Mouse (Mus musculus) lung, embryonic 14.5 days (tissue): ENCODE results near the gene Sec14l5. TPM values are rescaled to one million over a fixed set of nuclear protein-coding genes. Genes with fewer than 3 reads are reported as not detected.

Source experiments
- ATAC-seq: fragments of 200-750 bp; cut with Nextera tagmentation; 2 replicates; pipeline ENCODE4 v1.8.0; 2017; ENCODE audit warnings: mild to moderate bottlenecking, moderate TSS enrichment, moderate library complexity; ENCODE audit not compliant: insufficient read depth
- DNase-seq: peaks from one replicate; pipeline ENCODE4 v3.0.0-alpha.2; 2015
- H3K27ac ChIP-seq: fragments of 300-500 bp; sonication (generic); 2 replicates; pipeline ENCODE4 v1.5.1; 2014; ENCODE audit warnings: low read depth, mild to moderate bottlenecking, moderate library complexity
- H3K27me3 ChIP-seq: fragments of 300-500 bp; sonication (generic); 2 replicates; pipeline ENCODE4 v1.6.1; 2014; ENCODE audit warnings: low read length, control low read depth; ENCODE audit not compliant: insufficient read depth
- H3K36me3 ChIP-seq: fragments of 300-500 bp; sonication (generic); 2 replicates; pipeline ENCODE4 v1.6.1; 2014; ENCODE audit warnings: control low read depth; ENCODE audit not compliant: insufficient read depth
- H3K4me1 ChIP-seq: fragments of 300-500 bp; sonication (generic); 2 replicates; pipeline ENCODE4 v1.6.1; 2014; ENCODE audit warnings: antibody characterized with exemption, control low read depth; ENCODE audit not compliant: insufficient read depth
- H3K4me2 ChIP-seq: fragments of 300-500 bp; sonication (generic); 2 replicates; pipeline ENCODE4 v1.6.1; 2014; ENCODE audit warnings: mild to moderate bottlenecking
- H3K4me3 ChIP-seq: fragments of 300-500 bp; sonication (generic); 2 replicates; pipeline ENCODE4 v1.5.1; 2014; ENCODE audit warnings: low read depth, low read length
- H3K9ac ChIP-seq: fragments of 300-500 bp; sonication (generic); 2 replicates; pipeline ENCODE4 v1.6.1; 2014
- H3K9me3 ChIP-seq: fragments of 300-500 bp; sonication (generic); 2 replicates; pipeline ENCODE4 v1.6.1; 2016; ENCODE audit warnings: low read depth, low read length, control low read depth
- CTCF ChIP-seq: IDR thresholded peaks from 2 replicates; pipeline ENCODE4 v1.5.1; 2016; ENCODE audit warnings: antibody characterized with exemption, low read depth
- WGBS: fragments of 180-500 bp; shearing (Covaris S2); extraction: QIAGEN DNeasy Blood & Tissue Kit; methylation state at CpG from one replicate; pipeline ENCODE4 v1.1.7; 2014; 5-methylcytosine and 5-hydroxymethylcytosine counted together
- polyA plus RNA-seq: library from polyadenylated mRNA; unstranded; fragments of >200 nt; fragmentation: Nextera tagmentation; extraction: Ambion mirVana; gene quantifications from 2 replicates; pipeline ENCODE4 v1.2.1, GENCODE M21; 2014

Sec14l5 gene
- polyA plus RNA-seq, 1 experiment from 2014 or later: 0.86 TPM

- no peak overlapping the region for H3K9ac ChIP-seq
- WGBS: 63% methylated on average over 5 of the region's 5 CpGs
- no peak for DNase-seq
- no peaks in the 10 kb centered on the region for H3K36me3 ChIP-seq
- no peaks in the 10 kb centered on the region for H3K9me3 ChIP-seq
- no peak overlapping the region for H3K27ac ChIP-seq
- H3K4me3 ChIP-seq: no peak overlapping the region
- H3K4me1 ChIP-seq: no peaks in the 10 kb centered on the region
- TF ChIP-seq CTCF: no peak
- ATAC-seq: no peak
- H3K4me2 ChIP-seq: no peak overlapping the region
- H3K27me3 ChIP-seq: no peaks in the 10 kb centered on the region
Observed at GRCm38 (mm10) chr16:5168829-5169228, 21.9 kb downstream of the Sec14l5 start.

DNA sequence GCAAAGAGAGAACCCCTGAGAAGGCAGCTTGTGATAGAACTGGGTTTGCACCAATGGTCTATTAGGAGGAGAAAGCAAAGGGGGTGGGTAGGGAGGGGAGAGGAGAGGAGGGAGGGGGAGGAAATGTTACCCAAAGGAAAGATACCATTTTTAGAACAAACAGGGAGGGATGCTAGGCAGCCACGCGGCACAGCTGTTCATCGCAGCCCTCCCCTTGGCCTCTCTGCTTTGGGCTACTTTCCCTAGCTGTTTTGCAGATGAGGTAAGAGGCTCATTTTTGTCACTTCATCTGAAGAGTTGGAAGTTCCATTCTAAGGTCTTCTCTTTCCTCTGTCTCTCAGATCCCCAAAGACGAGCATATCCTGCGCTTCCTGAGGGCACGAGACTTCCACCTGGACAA is 25.7 kb downstream of the Sec14l5 start:
- no peak overlapping the region for H3K9ac ChIP-seq
- no peaks in the 10 kb centered on the region for H3K36me3 ChIP-seq
- H3K27me3 ChIP-seq: no peaks in the 10 kb centered on the region
- no peak overlapping the region for H3K4me3 ChIP-seq
- H3K27ac ChIP-seq: no peak overlapping the region
- no peak for TF ChIP-seq CTCF
- no peak for ATAC-seq
- no peaks in the 10 kb centered on the region for H3K4me1 ChIP-seq
- no peak for DNase-seq
- no peaks in the 10 kb centered on the region for H3K9me3 ChIP-seq
- H3K4me2 ChIP-seq: no peak overlapping the region
- 83% methylated on average over 6 of the region's 6 CpGs for WGBS

GRCm38 (mm10) chr16:5183310-5183975 is 36.5 kb downstream of the Sec14l5 start:
- Histone ChIP-seq H3K36me3 (no peaks in the 10 kb centered on the region), H3K27me3 (no peaks in the 10 kb centered on the region), H3K27ac (no peak overlapping the region), H3K4me3 (no peak overlapping the region), H3K9ac (no peak overlapping the region), H3K4me1 (no peaks in the 10 kb centered on the region), H3K9me3 (no peaks in the 10 kb centered on the region), H3K4me2 (no peak overlapping the region)
- DNase-seq (no peak), ATAC-seq (no peak)
- TF ChIP-seq CTCF: no peak
- 83% methylated on average over 18 of the region's 18 CpGs for WGBS

DNA sequence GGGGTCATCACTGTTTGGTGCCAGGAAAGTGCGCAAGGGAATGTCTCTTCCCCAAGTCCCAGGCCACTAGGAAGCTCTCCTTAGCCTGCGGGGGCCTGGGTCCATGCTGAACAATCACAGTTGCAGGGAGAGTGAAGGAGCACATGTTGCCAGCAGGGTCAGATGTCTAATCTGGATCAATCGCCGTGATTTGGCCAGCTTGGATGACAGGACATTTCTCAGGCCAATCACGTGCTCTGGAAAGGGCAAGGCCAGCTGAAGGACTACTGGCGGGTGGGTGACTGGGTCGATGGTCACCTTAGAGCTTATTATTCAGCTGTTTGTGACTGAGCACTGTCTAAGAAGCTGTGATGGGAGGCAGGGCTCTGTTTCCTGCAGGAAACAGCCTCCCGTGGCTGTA is 37.2 kb downstream of the Sec14l5 start:
- no peak overlapping the region for H3K27ac ChIP-seq
- no peaks in the 10 kb centered on the region for H3K27me3 ChIP-seq
- H3K4me1 ChIP-seq: no peaks in the 10 kb centered on the region
- H3K4me2 ChIP-seq: no peak overlapping the region
- DNase-seq (no peak), ATAC-seq (no peak)
- no peaks in the 10 kb centered on the region for H3K36me3 ChIP-seq
- no peaks in the 10 kb centered on the region for H3K9me3 ChIP-seq
- no peak overlapping the region for H3K9ac ChIP-seq
- TF ChIP-seq CTCF: no peak
- no peak overlapping the region for H3K4me3 ChIP-seq
- WGBS: 55% methylated on average over 8 of the region's 8 CpGs

GRCm38 (mm10) chr16:5184956-5185355 is 38.0 kb downstream of the Sec14l5 start:
- no peak overlapping the region for H3K4me3 ChIP-seq
- no peak for TF ChIP-seq CTCF
- no peak for ATAC-seq
- no peaks in the 10 kb centered on the region for H3K9me3 ChIP-seq
- no peaks in the 10 kb centered on the region for H3K4me1 ChIP-seq
- no peaks in the 10 kb centered on the region for H3K36me3 ChIP-seq
- WGBS: 80% methylated on average over 5 of the region's 5 CpGs
- no peak overlapping the region for H3K9ac ChIP-seq
- H3K4me2 ChIP-seq: no peak overlapping the region
- no peak overlapping the region for H3K27ac ChIP-seq
- H3K27me3 ChIP-seq: no peaks in the 10 kb centered on the region
- DNase-seq: no peak

DNA sequence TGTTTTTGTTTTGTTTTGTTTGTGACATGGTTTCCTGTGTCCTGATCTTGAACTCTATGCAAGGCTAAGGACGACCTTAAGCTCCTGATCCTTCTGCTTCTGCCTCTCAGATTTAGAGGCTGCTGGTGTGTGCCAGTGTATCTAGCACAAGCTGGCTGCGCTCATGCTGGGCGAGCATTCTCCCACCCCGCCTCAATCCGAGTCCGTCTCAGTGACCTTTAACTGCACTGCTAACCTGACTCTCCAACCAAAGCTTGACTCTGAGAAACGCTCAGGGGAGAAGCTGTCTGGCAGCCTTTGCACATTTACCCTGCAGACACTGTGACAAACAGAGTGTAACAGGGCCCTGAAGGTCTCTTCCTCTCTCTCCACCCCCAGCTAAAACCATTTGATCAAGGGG is 38.8 kb downstream of the Sec14l5 start:
- no peak overlapping the region for H3K9ac ChIP-seq
- TF ChIP-seq CTCF: no peak
- H3K4me3 ChIP-seq: no peak overlapping the region
- ATAC-seq (no peak), DNase-seq (no peak)
- H3K4me1 ChIP-seq: no peaks in the 10 kb centered on the region
- H3K27me3 ChIP-seq: no peaks in the 10 kb centered on the region
- 51% methylated on average over 7 of the region's 7 CpGs for WGBS
- H3K36me3 ChIP-seq: no peaks in the 10 kb centered on the region
- no peak overlapping the region for H3K4me2 ChIP-seq
- H3K9me3 ChIP-seq: no peaks in the 10 kb centered on the region
- no peak overlapping the region for H3K27ac ChIP-seq

GRCm38 (mm10) chr16:5186234-5186633 is 39.3 kb downstream of the Sec14l5 start:
- Histone ChIP-seq H3K4me3 (no peak overlapping the region), H3K4me2 (no peak overlapping the region), H3K4me1 (no peaks in the 10 kb centered on the region), H3K27ac (no peak overlapping the region), H3K27me3 (no peaks in the 10 kb centered on the region), H3K9ac (no peak overlapping the region), H3K9me3 (no peaks in the 10 kb centered on the region), H3K36me3 (no peaks in the 10 kb centered on the region)
- 61% methylated on average over 7 of the region's 7 CpGs for WGBS
- no peak for TF ChIP-seq CTCF
- DNase-seq: no peak
- no peak for ATAC-seq
